In the genomic region with DNA sequence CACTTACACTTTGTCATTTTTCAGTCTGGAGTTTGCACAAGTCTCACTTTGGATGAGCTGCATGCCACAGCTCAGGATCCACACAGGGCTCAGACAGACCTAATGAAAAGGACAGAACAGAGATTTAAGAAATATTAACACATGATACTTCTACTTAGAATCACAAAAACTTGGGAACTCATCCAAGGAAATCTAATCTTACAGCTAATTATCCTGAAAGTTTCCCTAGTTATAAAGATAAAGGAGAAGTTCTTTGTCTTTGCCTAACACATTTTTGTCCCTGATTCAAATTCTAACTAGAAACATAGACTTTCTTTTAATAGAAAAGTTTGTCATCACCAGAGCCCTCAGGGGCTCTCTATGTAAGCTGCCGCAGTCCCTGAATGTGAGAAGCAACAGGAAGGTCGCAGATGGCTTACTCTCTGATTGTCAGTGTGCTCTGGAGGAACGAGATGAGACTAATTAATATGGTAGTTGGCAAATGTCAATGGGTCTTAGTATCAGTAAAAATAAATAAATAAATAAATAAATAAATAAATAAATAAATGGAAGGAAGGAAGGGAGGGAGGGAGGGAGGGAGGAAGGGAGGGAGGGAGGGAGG, we compare ENCODE assay signal across 18 mouse cellular contexts.
DNase-seq lines count a peak whose midpoint lies in the region; ATAC-seq and TF ChIP-seq lines count a peak whose summit lies in the region.
"Had no signal": no experiment of that assay in that cellular context is flagged by ENCODE, and none has a peak within 500 bp of the region (broad histone marks: within the 10 kb centered on the region; RNA-seq: fewer than 3 reads in every experiment).

No protein-coding gene starts in this region.

- no peaks in the 10 kb centered on the region for H3K36me3 ChIP-seq in forebrain, embryonic 14.5 days (ENCODE audit: control insufficient read depth, insufficient read depth, low read length)
- H3K36me3 ChIP-seq in forebrain, embryonic 16.5 days (ENCODE audit: control insufficient read depth, insufficient read depth) = no peaks in the 10 kb centered on the region
- no peaks in the 10 kb centered on the region for H3K36me3 ChIP-seq in lung, embryonic 16.5 days (ENCODE audit: control insufficient read depth, insufficient read depth, low read length)
- H3K36me3 ChIP-seq in lung, postnatal 0 days (ENCODE audit: insufficient read depth, low read length) = no peaks in the 10 kb centered on the region
- H3K36me3 ChIP-seq: embryonic facial prominence, embryonic 12.5 days; forebrain, embryonic 12.5 days; heart, embryonic 13.5 days had no signal

- H3K9me3 ChIP-seq in forebrain, embryonic 14.5 days (replicated peaks; ENCODE audit: control insufficient read depth, low read length) = no peaks in the 10 kb centered on the region
- no peaks in the 10 kb centered on the region for H3K9me3 ChIP-seq in forebrain, embryonic 16.5 days (ENCODE audit: control insufficient read depth, low read length)
- no peaks in the 10 kb centered on the region for H3K9me3 ChIP-seq in lung, embryonic 16.5 days (ENCODE audit: control insufficient read depth, low read length)
- H3K9me3 ChIP-seq in lung, postnatal 0 days (ENCODE audit: low read length) = no peaks in the 10 kb centered on the region
- H3K9me3 ChIP-seq: embryonic facial prominence, embryonic 12.5 days; forebrain, embryonic 12.5 days; heart, embryonic 13.5 days had no signal

- TF ChIP-seq EP300 in lung, postnatal 0 days (IDR thresholded peaks at IDR 0.05) = no peak

- CTCF ChIA-PET in Patski (lab: Charles Lee) = interaction anchor here (1.2 kb wide), 1 partner anchor 10 kb away, joined by 3 read pairs; no protein-coding TSS in a partner anchor

- in situ Hi-C loops in Patski (cut with MboI; ENCODE audit: low pct_unique_long_range_greater_than_20kb) = no loop called here

- H3K27ac ChIP-seq in forebrain, embryonic 14.5 days (ENCODE audit: low read depth, low read length) = no peak overlapping the region
- no peak overlapping the region for H3K27ac ChIP-seq in forebrain, embryonic 16.5 days (ENCODE audit: low read length)
- H3K27ac ChIP-seq in lung, embryonic 16.5 days (ENCODE audit: low read length) = no peak overlapping the region
- H3K27ac ChIP-seq in lung, postnatal 0 days (ENCODE audit: low read length) = no peak overlapping the region
- H3K27ac ChIP-seq: embryonic facial prominence, embryonic 12.5 days; forebrain, embryonic 12.5 days; gastrocnemius, adult 2 months; heart, embryonic 13.5 days had no signal

- no peaks in the 10 kb centered on the region for H3K27me3 ChIP-seq in forebrain, embryonic 14.5 days (replicated peaks; ENCODE audit: control insufficient read depth, insufficient read depth, low read length)
- H3K27me3 ChIP-seq in forebrain, embryonic 16.5 days (replicated peaks; ENCODE audit: control insufficient read depth, insufficient read depth, low read length) = no peaks in the 10 kb centered on the region
- H3K27me3 ChIP-seq in lung, embryonic 16.5 days (ENCODE audit: control insufficient read depth, insufficient read depth, low read depth, low read length) = no peaks in the 10 kb centered on the region
- no peaks in the 10 kb centered on the region for H3K27me3 ChIP-seq in lung, postnatal 0 days (replicated peaks; ENCODE audit: insufficient read depth, low read length)
- H3K27me3 ChIP-seq in Patski = no peaks in the 10 kb centered on the region
- H3K27me3 ChIP-seq: CH12.LX; embryonic facial prominence, embryonic 12.5 days; forebrain, embryonic 12.5 days; heart, embryonic 13.5 days had no signal

- H3K4me2 ChIP-seq in forebrain, embryonic 14.5 days (ENCODE audit: low read length) = no peak overlapping the region
- no peak overlapping the region for H3K4me2 ChIP-seq in forebrain, embryonic 16.5 days (ENCODE audit: low read length)
- H3K4me2 ChIP-seq in lung, embryonic 16.5 days (ENCODE audit: low read depth, low read length) = no peak overlapping the region
- H3K4me2 ChIP-seq in lung, postnatal 0 days (replicated peaks; ENCODE audit: low read depth, low read length) = no peak overlapping the region
- H3K4me2 ChIP-seq: embryonic facial prominence, embryonic 12.5 days; forebrain, embryonic 12.5 days; heart, embryonic 13.5 days had no signal

- no peaks in the 10 kb centered on the region for H3K4me1 ChIP-seq in forebrain, embryonic 14.5 days (ENCODE audit: control insufficient read depth, insufficient read depth, low read length)
- no peaks in the 10 kb centered on the region for H3K4me1 ChIP-seq in forebrain, embryonic 16.5 days (replicated peaks; ENCODE audit: control insufficient read depth, insufficient read depth, low read length)
- no peaks in the 10 kb centered on the region for H3K4me1 ChIP-seq in lung, embryonic 16.5 days (replicated peaks; ENCODE audit: control insufficient read depth, insufficient read depth, low read length)
- H3K4me1 ChIP-seq in lung, postnatal 0 days (ENCODE audit: insufficient read depth, low read depth, low read length) = no peaks in the 10 kb centered on the region
- H3K4me1 ChIP-seq: embryonic facial prominence, embryonic 12.5 days; heart, embryonic 13.5 days had no signal

- 11% methylated on average over 3 of the region's 3 CpGs for WGBS in forebrain, embryonic 14.5 days
- WGBS in forebrain, embryonic 16.5 days = 16% methylated on average over 3 of the region's 3 CpGs
- WGBS in lung, embryonic 16.5 days = 47% methylated on average over 3 of the region's 3 CpGs
- WGBS in lung, postnatal 0 days = 62% methylated on average over 3 of the region's 3 CpGs

- H3K9ac ChIP-seq in forebrain, embryonic 14.5 days (ENCODE audit: low read length) = no peak overlapping the region
- H3K9ac ChIP-seq in forebrain, embryonic 16.5 days (replicated peaks; ENCODE audit: low read depth, low read length) = no peak overlapping the region
- H3K9ac ChIP-seq in lung, embryonic 16.5 days (ENCODE audit: low read length) = no peak overlapping the region
- H3K9ac ChIP-seq in lung, postnatal 0 days (replicated peaks; ENCODE audit: low read depth) = no peak overlapping the region
- H3K9ac ChIP-seq: embryonic facial prominence, embryonic 12.5 days; forebrain, embryonic 12.5 days; heart, embryonic 13.5 days had no signal

- peak; percentile 58; the same call in 1 of the 2 replicates for ATAC-seq in forebrain, embryonic 14.5 days
- ATAC-seq in forebrain, embryonic 16.5 days = no peak
- ATAC-seq in lung, embryonic 16.5 days (ENCODE audit: low read depth) = peak; percentile 67; the same call in 1 of the 2 replicates
- ATAC-seq in lung, postnatal 0 days = no peak
- ATAC-seq in Patski = no peak

- H3K4me3 ChIP-seq in forebrain, embryonic 14.5 days (ENCODE audit: low read depth, low read length) = no peak overlapping the region
- no peak overlapping the region for H3K4me3 ChIP-seq in forebrain, embryonic 16.5 days (replicated peaks; ENCODE audit: low read length)
- H3K4me3 ChIP-seq in lung, embryonic 16.5 days (ENCODE audit: low read length) = no peak overlapping the region
- H3K4me3 ChIP-seq in lung, postnatal 0 days (ENCODE audit: low read depth, low read length) = no peak overlapping the region
- H3K4me3 ChIP-seq: embryonic facial prominence, embryonic 12.5 days; forebrain, embryonic 12.5 days; gastrocnemius, adult 2 months; heart, embryonic 13.5 days had no signal

- no peak for TF ChIP-seq CTCF in lung, postnatal 0 days (IDR thresholded peaks at IDR 0.05)
- no peak for TF ChIP-seq CTCF in Patski (IDR thresholded peaks at IDR 0.05)

- POLR2A ChIA-PET in Patski (lab: Charles Lee) = no interaction called here

- peak; percentile 57 for DNase-seq in forebrain, embryonic 14.5 days (ENCODE audit: low spot score)
- DNase-seq in lung, postnatal 0 days (ENCODE audit: low spot score) = no peak
- DNase-seq in Patski (ENCODE audit: low read depth, low spot score) = peak; percentile 27
- DNase-seq in adrenal gland, postnatal 10 days = no peak
- DNase-seq: adrenal gland, adult 8-10 months; cerebellum, adult 11-12 months; cerebellum, adult 9-10 months; cerebellum, postnatal 25 days; gastrocnemius, adult 2 months; gastrocnemius, postnatal 36 days; heart, adult 11 months; heart, postnatal 36 days had no signal

Comparison
In these comparisons a context has a peak if more than half of its experiments do, and no peak if none do; other contexts are left out.
1. ATAC-seq: peak in forebrain, embryonic 14.5 days (single experiment) and lung, embryonic 16.5 days (single experiment); none in forebrain, embryonic 16.5 days (single experiment), lung, postnatal 0 days (single experiment) and Patski (single experiment).
2. DNase-seq: peak in forebrain, embryonic 14.5 days (single experiment) and Patski (single experiment); none in lung, postnatal 0 days (single experiment) and adrenal gland, postnatal 10 days (single experiment).